Mouse (Mus musculus) layer of hippocampus, postnatal 14 days (tissue): Measurements from ENCODE around the gene Clec11a. TPM values are rescaled to one million over a fixed set of nuclear protein-coding genes. Genes with fewer than 3 reads are reported as not detected.
"Not testable (repeated sequence)": the region's sequence is repeated elsewhere in the genome, so short reads cannot be mapped to it uniquely, and the experiment has no call there.

ENCODE experiments used
- DNase-seq, 2 experiments: peaks; one replicate each; pipeline ENCODE4 v3.0.0; 2021 to 2022; ENCODE audit warnings: low spot score in 2 of 2, mixed read lengths in 1 of 2
- total RNA-seq, 2 experiments: library from RNA; stranded (reverse); gene quantifications; 2 replicates each; pipeline ENCODE4 v1.2.3; 2021

Clec11a gene
- total RNA-seq, 2 experiments from 2014 or later, result 2.5 to 2.8 TPM

DNA sequence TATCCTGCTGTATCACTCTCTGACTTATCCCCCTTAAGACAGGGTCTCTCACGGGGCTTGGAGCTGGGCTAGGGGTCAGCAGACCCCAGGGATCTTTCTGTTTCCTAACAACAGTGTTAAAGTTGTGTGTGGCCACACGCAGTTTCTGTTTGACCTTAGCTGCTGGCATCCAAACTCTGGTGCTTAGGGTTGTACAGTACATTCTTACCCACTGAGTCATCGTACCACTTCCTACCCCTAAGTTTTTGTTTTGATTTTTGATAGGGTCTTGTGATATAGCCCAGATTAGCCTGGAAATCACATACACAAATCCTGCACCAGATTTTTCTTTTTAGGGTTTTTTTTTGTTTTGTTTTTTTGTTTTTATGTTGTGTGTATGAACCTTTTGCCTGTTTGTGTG is 25.6 kb upstream of the Clec11a start:
- no peak for DNase-seq

DNA sequence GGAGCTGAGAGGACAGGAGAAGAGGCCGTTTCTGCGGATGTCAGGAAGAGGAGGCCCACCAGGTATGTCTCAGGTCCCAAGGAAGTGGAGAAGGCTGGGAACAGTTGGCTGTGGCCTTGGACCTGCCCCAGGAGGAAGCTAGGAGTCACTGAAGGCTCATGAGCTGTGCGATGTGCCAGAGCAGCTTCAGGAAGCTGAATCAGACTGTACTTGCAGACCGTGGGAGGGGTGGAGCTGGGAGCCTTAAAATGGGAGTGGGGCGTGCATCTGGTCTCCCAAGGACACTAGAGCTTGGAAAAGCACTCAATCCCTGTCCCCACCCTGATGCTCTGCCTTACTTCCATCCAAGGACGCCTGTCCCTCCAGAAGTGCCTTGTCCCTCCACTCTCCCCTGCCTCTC is 19.9 kb upstream of the Clec11a start:
- no peak for DNase-seq

DNA sequence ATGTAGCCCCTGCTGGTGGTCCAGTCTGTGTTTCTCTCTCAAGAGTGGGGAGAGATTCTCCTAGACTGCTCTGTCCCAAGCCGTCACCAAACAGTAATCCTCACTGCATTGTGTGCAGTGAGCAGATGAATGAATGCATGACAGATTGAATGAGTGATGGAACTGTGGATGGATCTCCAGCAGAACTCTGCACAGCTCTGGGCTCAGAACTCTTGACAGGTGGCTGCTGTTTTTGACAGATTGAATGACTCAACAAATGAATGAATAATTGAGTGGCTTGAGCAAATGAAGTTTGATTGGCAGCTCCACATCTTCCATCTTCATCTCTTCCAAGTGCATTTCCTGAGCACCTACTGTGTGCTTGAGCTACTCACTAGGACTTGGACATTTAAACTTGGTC is 15.6 kb upstream of the Clec11a start:
- peak in 1 of 2 experiments; percentile 77 for DNase-seq

DNA sequence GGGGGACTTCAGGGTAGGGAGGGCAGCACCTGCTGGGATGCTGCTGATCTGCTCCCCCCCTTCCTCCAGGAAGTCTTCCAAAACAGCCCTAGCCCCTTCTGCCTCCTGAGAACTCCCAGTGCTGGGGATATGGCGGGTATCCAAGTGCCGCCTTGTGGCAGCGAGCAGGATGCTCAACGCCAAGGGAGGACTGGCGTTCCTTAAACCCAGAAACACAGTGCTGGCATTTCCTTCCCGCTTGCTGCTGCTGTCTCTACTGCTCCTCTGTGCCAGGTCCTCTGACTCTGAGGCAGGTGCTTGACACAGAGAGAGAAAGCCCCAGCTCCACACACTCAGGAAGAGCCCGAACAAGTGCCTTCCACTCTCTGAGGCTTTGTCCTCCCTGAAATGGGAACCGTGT is 14.2 kb upstream of the Clec11a start:
- peak; percentile 73 to 79 for DNase-seq

DNA sequence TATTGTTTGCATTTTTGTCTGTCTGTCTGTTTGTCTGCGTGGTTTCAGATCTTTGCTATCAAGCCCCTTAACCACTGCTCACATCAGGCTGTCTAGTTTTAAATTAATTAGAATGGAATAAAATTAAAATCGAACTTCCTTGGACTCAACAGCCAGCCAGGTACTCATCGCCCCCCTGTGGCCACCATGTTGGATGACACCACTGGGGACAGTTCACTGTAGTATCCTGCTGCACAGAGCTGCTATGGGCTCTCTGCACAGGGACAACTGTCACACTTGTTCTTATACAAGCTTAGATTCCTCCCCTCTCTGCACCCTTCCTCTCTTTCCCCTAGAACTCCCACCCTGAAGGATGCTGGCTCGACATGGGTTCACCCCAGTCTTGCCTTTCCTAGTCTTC is 11.2 kb upstream of the Clec11a start:
- no peak for DNase-seq

DNA sequence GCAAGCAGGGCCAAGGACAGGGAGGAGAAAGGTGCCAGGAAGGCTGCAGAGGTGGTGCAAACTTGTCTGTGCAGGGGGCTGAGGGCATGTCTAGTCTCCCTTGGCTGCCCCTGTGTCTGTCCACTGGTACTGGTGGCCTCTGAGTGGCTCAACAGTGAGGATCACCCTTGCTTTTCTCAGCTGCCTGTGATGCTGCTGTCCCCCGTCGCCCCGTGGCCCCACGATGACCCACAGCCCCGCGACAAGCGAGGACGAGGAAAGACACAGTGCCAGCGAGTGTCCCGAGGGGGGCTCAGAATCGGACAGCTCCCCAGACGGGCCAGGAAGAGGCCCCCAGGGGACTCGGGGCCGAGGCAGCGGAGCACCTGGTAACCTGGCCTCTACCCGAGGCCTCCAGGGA is 5.8 kb upstream of the Clec11a start:
- DNase-seq, result peak in 1 of 2 experiments; percentile 2

DNA sequence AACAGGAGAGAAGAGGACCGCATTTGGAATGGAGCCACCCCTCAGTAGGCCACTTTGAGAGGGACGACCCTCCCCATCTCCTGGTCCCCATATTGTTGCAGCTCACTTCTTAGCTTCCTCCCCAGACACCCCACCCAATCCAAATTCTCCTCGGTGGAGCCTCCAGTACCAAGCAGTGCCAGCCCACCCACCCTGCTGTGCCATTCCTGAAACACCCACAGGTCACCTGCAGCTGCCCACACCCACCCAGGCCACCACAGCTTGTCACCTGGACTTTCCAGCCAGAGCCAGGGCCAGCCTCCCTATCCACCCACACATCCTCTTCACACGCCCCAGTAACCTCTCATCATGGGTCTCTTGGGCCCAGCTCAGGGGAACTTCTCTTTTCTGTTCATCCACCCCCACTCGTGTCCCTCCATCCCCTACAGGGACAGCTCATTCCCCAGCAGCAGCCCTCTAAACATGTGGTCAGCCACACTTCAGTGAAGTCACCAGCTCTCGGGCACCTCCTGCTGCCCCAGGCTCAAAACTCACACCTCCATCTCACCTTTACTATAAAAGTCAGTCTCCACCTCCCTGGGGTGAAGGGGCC is 5.1 kb upstream of the Clec11a start:
- peak in 1 of 2 experiments; percentile 24 for DNase-seq

DNA sequence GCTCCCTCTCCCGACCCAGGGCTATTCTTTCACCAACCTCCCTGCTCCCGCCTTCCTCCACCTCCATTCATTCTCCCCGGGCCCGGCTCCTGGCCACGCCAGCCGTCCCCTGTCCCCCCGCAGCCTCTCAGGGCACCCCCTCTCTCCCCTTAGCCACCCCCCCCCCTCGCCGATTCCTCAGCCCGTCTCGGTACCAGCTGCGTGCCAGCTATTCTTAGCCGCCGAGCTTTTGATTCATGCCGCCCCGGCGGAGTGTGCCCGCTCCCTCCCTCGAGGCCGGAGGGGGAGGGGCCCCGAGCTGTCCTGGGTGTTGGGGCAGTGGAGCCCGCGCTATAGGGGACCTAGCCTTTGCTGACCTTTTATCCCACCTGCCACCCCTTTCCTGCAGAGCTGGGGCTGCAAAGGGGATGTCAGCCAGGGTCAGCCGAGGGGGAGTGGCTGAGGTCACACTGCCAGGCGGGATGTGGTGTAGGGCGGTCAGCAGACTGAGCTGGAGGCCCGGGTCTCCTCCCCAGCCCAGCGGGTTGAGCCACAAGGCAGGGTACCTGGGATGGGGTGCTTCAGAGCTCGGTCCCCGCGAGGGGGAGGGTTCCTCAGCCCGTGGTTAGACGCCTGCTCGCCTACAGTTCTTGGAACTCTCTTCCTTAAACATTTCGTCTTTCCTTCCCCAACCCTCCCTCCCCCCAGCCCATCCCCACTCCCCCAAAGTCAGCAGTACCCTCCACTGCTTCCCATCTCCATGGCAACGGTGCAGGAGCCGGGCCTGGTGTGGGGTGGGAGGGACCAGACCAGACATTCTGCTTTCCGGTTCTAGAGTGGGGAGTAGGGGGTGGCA is 4.4 kb upstream of the Clec11a start:
- peak; percentile 45 to 69 for DNase-seq

DNA sequence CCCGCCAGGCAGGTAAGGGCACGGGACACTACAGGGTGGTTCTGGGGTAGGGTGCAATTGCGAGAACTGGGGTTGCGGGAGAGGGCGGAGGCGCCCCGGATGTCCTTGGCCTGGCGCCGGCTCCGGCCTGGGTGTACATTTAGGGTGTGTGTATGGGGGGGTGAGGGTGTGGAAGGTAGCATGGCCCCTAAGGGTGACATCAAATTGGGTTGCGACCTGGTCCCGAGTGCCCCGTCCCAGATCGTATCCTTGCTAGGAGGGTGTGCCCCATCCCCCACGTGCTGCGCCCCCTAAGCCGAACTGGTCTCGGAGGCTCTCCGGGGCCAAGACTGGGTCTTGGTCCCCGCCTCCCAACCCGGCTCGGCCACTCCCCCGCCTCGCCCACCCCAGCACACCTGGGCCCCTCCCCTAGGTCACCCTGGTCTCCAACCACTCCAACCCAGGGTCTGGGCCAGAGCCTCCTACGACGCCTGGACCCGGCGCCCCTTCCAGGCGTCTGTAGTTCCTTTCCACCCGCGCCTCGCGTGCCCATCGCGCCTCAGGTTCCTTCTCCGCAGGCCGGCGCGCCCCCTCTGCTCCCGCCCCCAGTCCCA is 3.7 kb upstream of the Clec11a start:
- peak in 1 of 2 experiments; percentile 9 for DNase-seq

DNA sequence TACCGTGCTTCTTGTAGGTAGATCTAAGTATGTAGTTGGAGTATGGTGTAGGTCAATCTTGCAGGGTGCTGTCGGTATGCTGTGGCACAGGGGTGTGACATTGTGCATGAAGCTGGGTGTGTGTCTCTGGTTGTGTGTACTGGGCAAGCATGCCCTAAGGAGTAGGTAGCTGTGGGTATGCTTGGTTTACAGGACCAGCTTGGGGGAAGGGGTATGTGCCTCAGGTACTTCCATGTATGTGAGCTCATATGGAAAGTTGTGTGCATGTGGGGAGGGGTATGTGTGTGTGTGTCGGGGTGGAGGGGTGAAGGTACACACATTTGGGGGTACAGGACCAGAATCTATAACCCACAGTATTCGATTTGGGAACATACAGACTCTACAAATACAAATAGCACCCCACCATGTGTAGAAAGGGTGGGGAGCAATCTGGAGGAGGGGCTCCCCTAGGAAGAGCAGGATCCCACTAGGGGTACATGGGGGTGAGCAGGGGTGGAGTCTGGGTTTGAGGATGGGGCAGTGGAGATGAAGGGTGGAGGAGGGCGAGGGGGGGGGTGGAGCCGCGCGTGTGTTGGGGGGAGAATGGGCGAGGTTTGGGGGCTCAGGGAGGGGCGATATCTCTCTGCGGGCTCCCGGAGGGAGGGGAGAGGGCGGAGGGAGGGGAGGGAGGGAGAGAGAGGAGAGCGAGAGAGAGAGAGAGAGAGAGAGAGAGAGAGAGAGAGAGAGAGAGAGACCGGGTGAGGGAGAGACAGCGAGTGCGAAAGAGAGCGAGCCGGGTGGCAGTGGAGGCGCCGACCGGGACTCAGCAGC is 3.0 kb upstream of the Clec11a start, which contains the start of gene Shank1:
Gene Shank1, plus strand, starts transcription at position 779 of the 810 bp plus-strand sequence.
- DNase-seq, result peak in 1 of 2 experiments; percentile 10

DNA sequence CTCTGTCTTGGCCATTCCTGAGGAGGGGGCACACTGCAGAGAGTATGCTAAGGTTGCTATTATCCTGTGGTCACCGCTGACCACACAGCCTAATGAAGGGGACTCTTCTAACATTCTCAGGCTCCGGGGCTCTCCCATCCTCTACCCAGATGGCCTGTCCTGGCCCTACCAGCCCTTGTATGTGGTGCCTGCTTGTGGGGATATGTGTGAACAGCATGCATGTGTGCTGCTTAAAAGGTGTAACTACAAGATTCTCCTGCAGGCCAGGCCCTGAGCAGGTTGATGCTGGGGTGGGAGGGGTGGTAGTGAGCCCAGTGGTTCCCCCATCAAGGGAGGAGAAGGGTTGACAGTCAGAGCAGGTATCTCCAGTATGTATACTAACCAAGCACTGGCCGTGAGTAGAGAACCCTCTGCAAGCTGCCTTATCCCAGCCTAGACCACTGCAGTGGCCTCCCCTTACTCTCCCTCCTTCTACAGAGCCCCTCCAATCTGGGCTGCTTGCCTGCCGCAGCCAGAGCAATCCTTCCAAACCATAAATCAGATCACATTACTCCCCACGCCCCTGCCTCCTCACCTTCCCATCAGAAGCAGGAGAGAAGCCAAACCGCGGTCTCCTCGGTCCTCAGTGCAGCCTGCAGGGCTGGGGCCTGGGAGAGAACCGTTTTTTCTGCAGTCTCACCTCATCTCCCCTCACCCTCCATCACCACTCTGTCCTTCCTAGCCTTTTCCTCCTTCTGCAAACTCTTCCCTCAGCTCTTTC is 739 bp upstream of the Clec11a start:
- DNase-seq, result no peak

DNA sequence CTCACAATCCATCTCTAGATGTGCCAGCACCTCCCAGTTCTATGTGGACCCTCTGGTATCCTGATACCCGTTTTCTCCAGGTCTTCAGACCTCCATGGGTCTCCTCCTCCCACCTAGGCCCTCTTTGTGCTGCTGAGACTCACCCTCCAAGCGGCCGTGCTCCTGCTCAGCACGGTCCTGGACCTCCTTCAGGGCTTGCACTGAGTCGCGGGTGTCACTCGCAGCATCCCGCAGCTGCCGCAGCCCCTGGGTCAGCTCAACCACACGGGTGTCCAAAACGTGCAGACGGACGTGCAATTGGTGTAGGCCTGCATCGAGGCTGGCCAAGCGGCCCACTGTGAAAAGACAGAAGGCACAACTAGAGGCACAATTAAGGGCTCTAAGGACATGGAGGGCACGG is 1.0 kb downstream of the Clec11a start:
- DNase-seq, result no peak

DNA sequence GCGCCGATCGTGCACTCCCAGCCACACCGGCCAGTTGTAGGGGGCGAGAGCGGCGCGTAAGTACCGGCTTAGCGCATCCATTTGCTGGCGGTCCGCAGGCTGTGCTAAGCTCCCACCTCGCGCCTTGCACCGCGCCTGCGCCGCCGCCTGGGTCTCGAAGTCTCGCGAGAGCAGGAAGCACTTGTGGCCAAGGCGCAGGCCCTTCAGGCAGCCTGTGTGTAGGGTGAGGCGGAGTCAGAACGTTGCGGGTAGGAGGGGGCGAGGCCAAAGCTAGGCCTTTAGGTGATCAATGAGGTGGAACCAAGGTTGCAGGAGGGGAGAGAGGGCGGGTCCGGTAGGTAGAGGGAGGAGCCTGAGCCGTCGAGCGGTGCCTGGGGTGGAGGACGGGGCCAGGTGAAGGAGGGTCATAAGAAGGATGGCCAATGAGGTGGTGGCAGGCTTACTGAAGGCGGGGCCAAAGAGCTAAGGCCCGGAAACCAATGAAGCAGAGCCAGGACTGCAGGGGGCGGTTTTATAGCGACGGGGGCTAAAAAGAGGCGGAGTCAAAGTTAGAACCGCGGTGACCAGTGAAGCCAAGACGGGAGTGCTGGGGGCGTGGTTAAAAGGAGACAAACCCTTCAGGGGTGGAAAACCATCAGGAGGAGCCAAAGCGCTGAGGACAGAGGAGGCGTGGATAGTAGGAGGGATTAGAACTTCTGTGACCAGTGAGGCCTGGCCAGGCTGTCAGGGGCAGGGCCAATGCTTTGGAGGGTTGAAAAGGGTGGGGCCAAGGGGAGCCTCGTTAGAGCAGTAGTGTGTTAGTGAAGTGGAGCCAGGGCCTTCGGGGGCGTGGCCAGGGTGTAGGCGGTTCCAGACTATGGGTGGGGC is 1.7 kb downstream of the Clec11a start:
- peak; percentile 97 for DNase-seq

DNA sequence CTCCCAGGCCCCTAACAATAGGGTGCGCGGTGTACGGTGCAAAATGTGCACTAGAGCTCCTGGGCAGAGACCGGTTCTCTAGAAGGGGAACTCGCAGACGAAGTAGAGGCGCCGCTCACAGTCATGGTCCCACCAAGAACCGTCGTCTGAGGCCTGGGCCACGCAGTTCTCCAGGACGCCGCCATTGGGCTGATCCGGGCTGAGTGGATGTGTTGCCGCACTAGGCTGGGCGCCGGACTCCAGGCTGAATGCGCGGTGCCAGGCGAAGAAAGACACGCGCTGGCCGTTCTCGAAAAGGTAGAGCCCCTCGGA is 2.3 kb downstream of the Clec11a start:
- no peak for DNase-seq

DNA sequence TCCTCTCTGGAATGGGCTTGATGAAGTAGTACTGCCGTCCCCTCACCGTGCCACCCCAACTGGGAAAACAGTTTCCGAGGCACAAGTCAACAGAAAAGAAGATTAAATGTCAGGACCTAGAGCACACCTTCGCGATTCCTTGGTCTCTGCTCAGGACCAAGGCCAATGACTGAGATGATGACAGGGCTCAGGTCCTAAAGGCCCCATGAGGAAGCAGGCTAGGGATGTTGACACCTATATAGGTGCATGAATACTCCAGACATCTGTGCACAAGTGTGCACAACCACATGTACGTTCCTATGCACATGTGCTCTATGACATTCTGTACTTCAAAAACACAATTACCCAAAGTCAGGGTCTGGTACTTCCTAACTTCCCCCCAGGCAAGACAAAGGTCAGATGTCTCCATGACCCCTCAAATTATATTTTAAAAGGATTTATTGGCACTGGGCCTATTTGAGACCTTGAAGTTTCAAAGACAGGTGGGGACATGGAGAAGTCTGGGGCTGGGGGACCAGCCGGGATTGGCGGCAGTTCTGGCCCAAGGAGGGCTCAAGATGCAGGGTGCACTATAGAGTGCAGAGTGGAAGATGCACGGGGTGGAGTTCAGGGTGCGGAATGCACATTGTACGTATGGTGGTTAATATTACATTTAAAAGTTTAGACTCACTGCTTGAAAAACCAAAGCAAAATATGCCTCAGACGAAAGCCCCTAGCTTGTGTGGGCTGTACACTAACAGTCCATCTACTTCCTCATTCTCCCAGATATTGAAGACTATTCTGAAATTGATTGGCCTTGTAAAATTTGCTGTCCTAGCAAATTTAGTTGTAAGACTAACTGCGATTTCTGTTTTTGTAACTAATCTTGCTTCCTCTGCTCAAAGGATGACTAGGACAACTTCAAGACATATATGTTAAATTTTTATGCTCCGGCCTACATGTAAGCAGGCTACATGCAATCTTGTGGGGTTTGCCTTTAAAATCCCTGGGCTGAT is 3.1 kb downstream of the Clec11a start:
- no peak for DNase-seq

DNA sequence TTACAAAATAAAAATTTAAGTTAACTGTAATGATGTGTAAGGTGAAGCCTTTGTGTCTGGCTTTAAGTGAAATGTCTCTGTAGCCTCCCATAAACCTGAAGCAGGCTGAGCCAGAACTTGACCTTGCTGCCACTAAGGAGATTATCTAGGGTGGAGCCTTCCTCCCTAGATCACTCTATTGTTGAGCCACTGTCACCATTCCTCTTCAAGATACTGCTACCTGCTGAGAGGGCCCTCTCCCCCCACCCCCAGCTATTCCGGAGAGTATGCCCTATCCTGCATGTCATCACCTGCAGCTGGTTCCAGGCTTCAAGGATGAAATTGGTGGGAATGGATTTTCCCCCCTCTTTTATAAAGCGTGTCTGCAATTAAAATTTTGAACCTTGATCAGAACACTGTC is 9.2 kb downstream of the Clec11a start:
- DNase-seq, result not testable (repeated sequence)

DNA sequence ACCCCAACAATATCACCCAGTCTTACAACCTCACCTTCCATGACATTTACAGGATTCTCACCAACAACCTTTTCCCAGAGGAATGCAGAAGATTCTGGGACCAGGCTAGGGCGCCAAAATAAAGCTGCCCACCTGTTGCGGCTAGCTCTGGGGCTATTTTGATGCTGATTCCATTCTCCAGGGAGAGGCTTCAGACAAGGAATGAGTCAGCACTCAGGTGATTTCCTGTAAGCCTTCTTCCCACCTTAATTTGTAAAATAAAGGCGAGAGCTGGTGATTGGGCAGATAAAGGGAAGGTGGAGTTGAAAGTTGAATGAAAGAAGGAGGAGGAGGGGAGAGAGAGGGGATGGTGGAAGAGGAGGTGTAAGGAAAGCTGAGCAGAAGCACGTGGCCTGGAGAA is 15.3 kb downstream of the Clec11a start:
- DNase-seq, result no peak

DNA sequence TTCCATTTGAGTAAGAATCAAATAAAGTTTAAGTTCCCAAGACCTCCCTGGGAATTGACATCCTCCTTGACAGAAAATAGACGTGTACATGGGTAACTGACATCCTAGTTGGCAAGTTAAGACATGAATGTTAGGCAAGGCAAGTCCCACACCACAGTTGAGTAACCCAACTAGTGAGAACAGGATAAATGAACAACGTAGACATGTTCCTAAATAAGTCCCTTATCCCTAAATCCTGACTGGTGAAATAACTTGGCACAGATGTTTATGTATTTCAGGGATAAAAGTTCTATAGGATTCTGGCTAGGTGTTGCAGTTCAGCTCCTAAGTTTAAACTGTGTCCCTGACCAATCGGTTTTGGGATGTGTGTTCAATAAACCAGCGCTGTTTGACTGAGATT is 15.7 kb downstream of the Clec11a start:
- no peak for DNase-seq

DNA sequence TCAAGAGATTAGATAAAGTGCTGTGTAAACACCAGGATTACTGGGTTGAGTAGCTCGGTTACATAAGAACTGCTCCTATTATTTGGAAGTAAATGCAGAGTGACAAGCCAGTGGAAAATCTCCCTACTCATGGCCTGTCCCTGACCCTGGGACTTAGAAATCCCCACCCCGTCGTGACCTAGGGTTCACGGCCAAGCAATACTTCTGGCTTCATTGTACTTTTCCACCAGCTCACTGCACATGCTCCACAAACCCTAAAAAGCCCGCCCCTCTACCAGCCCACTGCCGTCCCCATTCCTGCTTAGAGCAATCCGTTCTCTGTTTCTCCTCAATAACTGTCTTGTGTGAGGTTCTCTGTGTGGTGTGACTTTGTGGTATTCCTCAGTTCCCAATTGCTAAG is 18.9 kb downstream of the Clec11a start:
- DNase-seq, result no peak
